Mouse (Mus musculus): ENCODE measurements around the gene Ankrd2.

DNA sequence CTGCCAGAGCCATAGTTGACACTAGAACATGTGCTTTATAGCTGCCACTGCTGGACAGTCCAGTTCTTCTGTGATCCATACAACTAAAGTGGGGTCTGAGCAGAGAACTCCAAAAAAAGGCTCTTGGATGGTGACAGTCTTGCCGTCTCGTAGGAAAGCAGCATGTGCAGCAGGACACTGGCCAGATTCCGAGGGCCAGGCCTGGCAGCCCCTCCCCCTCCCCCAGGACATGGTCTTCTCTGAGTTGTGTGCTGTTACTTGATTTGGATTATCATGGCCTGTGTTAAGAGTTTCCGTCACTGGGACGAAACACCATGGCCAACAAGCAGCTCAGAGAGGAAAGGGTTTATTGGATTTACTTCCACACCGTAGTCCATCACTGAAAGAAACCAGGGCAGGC, 31.5 kb upstream of the Ankrd2 start:
- TF ChIP-seq CTCF (IDR thresholded peaks at IDR 0.05; ENCODE audit: borderline replicate concordance, extremely low read depth, insufficient read depth, insufficient read length), result no peak
- no peak for TF ChIP-seq POLR2A (IDR thresholded peaks at IDR 0.05; ENCODE audit: borderline replicate concordance, extremely low read depth, insufficient read depth, insufficient read length, poor library complexity, severe bottlenecking)

Measured in brain, embryonic 14.5 days (tissue).